Mouse (Mus musculus): ENCODE data around the gene Zbtb11. TPM values are rescaled to one million over a fixed set of nuclear protein-coding genes. Genes with fewer than 3 reads are reported as not detected.

Zbtb11 gene
- polyA plus RNA-seq, 1 experiment from 2014 or later: 12.0 TPM

Other genes with a start within 250 kb of the Zbtb11 start
- 8.8 and 10.2 TPM in 2 replicates for gene Nfkbiz, start 135.0 kb upstream of the Zbtb11 start, polyA plus RNA-seq (2015; fragmentation: Nextera tagmentation; extraction: Ambion mirVana)
- gene Nxpe3, start 78.6 kb upstream of the Zbtb11 start, polyA plus RNA-seq (2015; fragmentation: Nextera tagmentation; extraction: Ambion mirVana): 1.5 and 1.7 TPM in 2 replicates
- gene Cep97, start 39.0 kb upstream of the Zbtb11 start, polyA plus RNA-seq (2015; fragmentation: Nextera tagmentation; extraction: Ambion mirVana): 4.7 and 5.8 TPM in 2 replicates
- 606 and 662 TPM in 2 replicates for gene Rpl24, start 7.6 kb upstream of the Zbtb11 start, polyA plus RNA-seq (2015; fragmentation: Nextera tagmentation; extraction: Ambion mirVana)
- 161 and 177 TPM in 2 replicates for gene Pcnp, start 55.9 kb downstream of the Zbtb11 start, polyA plus RNA-seq (2015; fragmentation: Nextera tagmentation; extraction: Ambion mirVana)
- 25.7 and 30.4 TPM in 2 replicates for gene Trmt10c, start 63.9 kb downstream of the Zbtb11 start, polyA plus RNA-seq (2015; fragmentation: Nextera tagmentation; extraction: Ambion mirVana)
- 14.9 and 20.5 TPM in 2 replicates for gene Senp7, start 74.5 kb downstream of the Zbtb11 start, polyA plus RNA-seq (2015; fragmentation: Nextera tagmentation; extraction: Ambion mirVana)
- 0.05 and 0.06 TPM in 2 replicates for gene Impg2, start 230.4 kb downstream of the Zbtb11 start, polyA plus RNA-seq (2015; fragmentation: Nextera tagmentation; extraction: Ambion mirVana)